Comparison of ENCODE assay signal across 27 mouse cellular contexts in the genomic region with DNA sequence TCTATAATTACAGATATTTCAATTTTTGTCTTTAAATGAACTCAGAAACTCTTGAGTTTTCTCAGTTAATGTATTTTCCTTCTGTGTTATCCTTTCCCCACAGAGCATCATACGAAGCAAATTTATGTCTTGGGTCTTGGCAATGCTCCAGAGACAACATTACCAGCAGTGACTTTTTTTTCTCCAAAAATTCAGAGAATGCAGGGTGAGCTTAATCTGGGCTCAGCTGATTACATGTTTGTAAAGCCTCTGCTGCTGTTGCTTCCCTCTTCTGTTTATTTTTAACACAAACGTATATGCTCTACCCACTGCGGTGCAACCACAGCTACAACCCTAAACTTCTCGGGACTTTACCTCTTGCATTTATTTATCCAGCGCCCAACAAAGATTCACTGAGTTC. TPM values are rescaled to one million over a fixed set of nuclear protein-coding genes. Genes with fewer than 3 reads are reported as not detected.
A peak's percentile ranks its signal among the peaks of the same experiment; 100 is the strongest.
DNase-seq lines count a peak whose midpoint lies in the region; ATAC-seq and TF ChIP-seq lines count a peak whose summit lies in the region.
"Had no signal": no experiment of that assay in that cellular context is flagged by ENCODE, and none has a peak within 500 bp of the region (broad histone marks: within the 10 kb centered on the region; RNA-seq: fewer than 3 reads in every experiment).

No protein-coding gene starts in this region.

- 37% methylated on average over 5 of the region's 5 CpGs for WGBS in embryonic facial prominence, embryonic 14.5 days
- 68% methylated on average over 5 of the region's 5 CpGs for WGBS in embryonic facial prominence, embryonic 10.5 days
- WGBS in kidney, postnatal 0 days, result 27% methylated on average over 5 of the region's 5 CpGs

- no peaks in the 10 kb centered on the region for H3K36me3 ChIP-seq in embryonic facial prominence, embryonic 14.5 days (ENCODE audit: control insufficient read depth, insufficient read depth, low read length)
- H3K36me3 ChIP-seq in embryonic facial prominence, embryonic 10.5 days (replicated peaks), result no peaks in the 10 kb centered on the region
- no peaks in the 10 kb centered on the region for H3K36me3 ChIP-seq in kidney, postnatal 0 days (ENCODE audit: insufficient read depth, low read length)
- H3K36me3 ChIP-seq: heart, embryonic 10.5 days; heart, embryonic 15.5 days; hindbrain, embryonic 10.5 days; intestine, embryonic 15.5 days had no signal

- no peak overlapping the region for H3K4me3 ChIP-seq in embryonic facial prominence, embryonic 14.5 days (ENCODE audit: low read depth, low read length)
- H3K4me3 ChIP-seq in embryonic facial prominence, embryonic 10.5 days, result no peak overlapping the region
- H3K4me3 ChIP-seq in kidney, postnatal 0 days (replicated peaks; ENCODE audit: low read depth, low read length), result no peak overlapping the region
- H3K4me3 ChIP-seq in layer of hippocampus, adult 2 months, result no peak overlapping the region
- H3K4me3 ChIP-seq: heart, embryonic 10.5 days; heart, embryonic 15.5 days; hindbrain, embryonic 10.5 days; intestine, embryonic 15.5 days had no signal

- H3K9me3 ChIP-seq in embryonic facial prominence, embryonic 14.5 days (ENCODE audit: control insufficient read depth, low read length), result no peaks in the 10 kb centered on the region
- H3K9me3 ChIP-seq in embryonic facial prominence, embryonic 10.5 days, result no peaks in the 10 kb centered on the region
- no peaks in the 10 kb centered on the region for H3K9me3 ChIP-seq in kidney, postnatal 0 days (replicated peaks; ENCODE audit: low read length)
- H3K9me3 ChIP-seq: heart, embryonic 10.5 days; heart, embryonic 15.5 days; hindbrain, embryonic 10.5 days; intestine, embryonic 15.5 days had no signal

- no peak for TF ChIP-seq CTCF in kidney, postnatal 0 days (IDR thresholded peaks at IDR 0.05; ENCODE audit: low read depth)
- no peak for TF ChIP-seq CTCF in layer of hippocampus, adult 2 months (conservative IDR thresholded peaks at IDR 0.05)

- no peaks in the 10 kb centered on the region for H3K4me1 ChIP-seq in embryonic facial prominence, embryonic 14.5 days (ENCODE audit: control insufficient read depth, insufficient read depth, low read length)
- no peaks in the 10 kb centered on the region for H3K4me1 ChIP-seq in embryonic facial prominence, embryonic 10.5 days
- no peaks in the 10 kb centered on the region for H3K4me1 ChIP-seq in kidney, postnatal 0 days (replicated peaks; ENCODE audit: insufficient read depth, low read length)
- H3K4me1 ChIP-seq: hindbrain, embryonic 10.5 days; intestine, embryonic 15.5 days had no signal

- ATAC-seq in embryonic facial prominence, embryonic 14.5 days (ENCODE audit: low read depth), result no peak
- no peak for ATAC-seq in kidney, postnatal 0 days (replicated peaks; ENCODE audit: low FRiP score, low read depth)
- ATAC-seq: activated CD4-positive, CD25-positive, alpha-beta regulatory T cell, adult 4 months; forebrain, embryonic 16.5 days; intestine, embryonic 15.5 days had no signal

- H3K27ac ChIP-seq in embryonic facial prominence, embryonic 14.5 days (replicated peaks; ENCODE audit: low read depth, low read length), result no peak overlapping the region
- H3K27ac ChIP-seq in embryonic facial prominence, embryonic 10.5 days (replicated peaks), result no peak overlapping the region
- H3K27ac ChIP-seq in kidney, postnatal 0 days, result no peak overlapping the region
- no peak overlapping the region for H3K27ac ChIP-seq in layer of hippocampus, adult 2 months
- H3K27ac ChIP-seq: heart, embryonic 10.5 days; heart, embryonic 15.5 days; hindbrain, embryonic 10.5 days; hindbrain, embryonic 14.5 days; intestine, embryonic 15.5 days had no signal

- peak; percentile 80 for DNase-seq in embryonic facial prominence, embryonic 14.5 days (ENCODE audit: low spot score)
- no peak for DNase-seq in embryonic facial prominence, embryonic 10.5 days (ENCODE audit: low spot score)
- DNase-seq in kidney, postnatal 0 days (ENCODE audit: low spot score), result peak; percentile 74
- no peak for DNase-seq in kidney, postnatal 10 days
- peak; percentile 9 for DNase-seq in MEL-GATA-1-ER (ENCODE audit: extremely low read depth, low read depth)
- DNase-seq in brain, adult 2 months (ENCODE audit: low read depth, low spot score), result peak; percentile 10
- no peak for DNase-seq in thymus, postnatal 25 days
- DNase-seq in layer of hippocampus, adult 2 months (ENCODE audit: low spot score in 2 of 2), result no peak
- DNase-seq: adrenal gland, postnatal 25 days; cerebellum, adult 11-12 months; cerebellum, adult 9-10 months; cerebellum, postnatal 25 days; gastrocnemius, postnatal 10 days; heart, adult 18-20 months had no signal

- H3K4me2 ChIP-seq in embryonic facial prominence, embryonic 14.5 days (ENCODE audit: low read depth, low read length), result no peak overlapping the region
- no peak overlapping the region for H3K4me2 ChIP-seq in kidney, postnatal 0 days (ENCODE audit: low read length)
- H3K4me2 ChIP-seq: heart, embryonic 15.5 days; hindbrain, embryonic 14.5 days; intestine, embryonic 15.5 days had no signal

- H3K27me3 ChIP-seq in embryonic facial prominence, embryonic 14.5 days (replicated peaks; ENCODE audit: control insufficient read depth, insufficient read depth, low read length), result no peaks in the 10 kb centered on the region
- H3K27me3 ChIP-seq in embryonic facial prominence, embryonic 10.5 days (replicated peaks; ENCODE audit: low read depth, poor library complexity, severe bottlenecking), result no peaks in the 10 kb centered on the region
- H3K27me3 ChIP-seq in kidney, postnatal 0 days (ENCODE audit: insufficient read depth, low read length), result no peaks in the 10 kb centered on the region
- H3K27me3 ChIP-seq: heart, embryonic 15.5 days; intestine, embryonic 15.5 days had no signal

- no peak overlapping the region for H3K9ac ChIP-seq in embryonic facial prominence, embryonic 14.5 days (ENCODE audit: low read depth, low read length)
- no peak overlapping the region for H3K9ac ChIP-seq in kidney, postnatal 0 days (ENCODE audit: low read depth, low read length)
- H3K9ac ChIP-seq: heart, embryonic 15.5 days; hindbrain, embryonic 14.5 days; intestine, embryonic 15.5 days had no signal

RNA-seq across cellular contexts. Expression of gene Mbl2, which starts 48.4 kb away (rescaled TPM):
- polyA plus RNA-seq in embryonic facial prominence, embryonic 14.5 days (2014; fragmentation: Nextera tagmentation; extraction: Ambion mirVana), result 0.31 TPM in 1 of 2 replicates, not detected in the other
- polyA plus RNA-seq in embryonic facial prominence, embryonic 10.5 days (2016; fragmentation: Nextera tagmentation; extraction: Ambion mirVana), result not detected in 2 replicates
- polyA plus RNA-seq in kidney, postnatal 0 days (2015; fragmentation: Nextera tagmentation; extraction: Ambion mirVana), result not detected in 2 replicates
- not detected for total RNA-seq in layer of hippocampus, adult 2 months (2021)
- total RNA-seq: adrenal gland, adult 18-20 months; adrenal gland, postnatal 25 days; gastrocnemius, postnatal 10 days; heart, adult 18-20 months; heart, postnatal 25 days had no signal
- polyA plus RNA-seq: activated CD4-positive, CD25-positive, alpha-beta regulatory T cell, adult 4 months; cortical plate, adult 2 months; embryonic facial prominence, embryonic 11.5 days; forebrain, embryonic 11.5 days; forebrain, embryonic 16.5 days; frontal cortex, adult 2 months; heart, embryonic 15.5 days; hindbrain, embryonic 10.5 days; hindbrain, embryonic 14.5 days had no signal

Comparison
In these comparisons a context has a peak if more than half of its experiments do, and no peak if none do; other contexts are left out.
1. DNase-seq: peak in embryonic facial prominence, embryonic 14.5 days (single experiment), kidney, postnatal 0 days (single experiment), MEL-GATA-1-ER (single experiment) and brain, adult 2 months (single experiment); none in embryonic facial prominence, embryonic 10.5 days (single experiment), kidney, postnatal 10 days (single experiment), thymus, postnatal 25 days (single experiment) and layer of hippocampus, adult 2 months (0 of 2).